In the genomic region with DNA sequence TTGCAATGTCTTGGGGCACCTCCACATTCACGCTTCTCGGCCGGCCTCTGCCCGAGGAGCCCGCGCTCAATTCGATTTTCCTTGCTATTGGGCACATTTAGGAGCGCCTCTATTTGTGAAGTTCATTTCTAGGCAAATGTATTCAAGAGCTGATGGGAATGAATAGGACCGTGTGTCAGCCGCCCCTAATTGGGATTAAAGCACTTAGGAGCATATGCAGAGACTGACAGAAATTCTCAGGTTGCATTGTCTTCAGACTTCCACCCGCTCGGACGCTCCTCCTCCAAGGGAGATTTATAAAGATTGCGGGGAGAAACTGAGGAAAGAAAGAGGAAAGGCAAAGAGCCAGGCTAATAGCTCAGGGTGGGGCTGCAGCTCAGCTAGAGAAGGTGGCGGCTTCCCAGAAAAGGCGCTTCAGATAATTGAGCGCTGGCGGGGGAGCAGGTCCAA, we compare ENCODE assay signal across 12 mouse cellular contexts. TPM values are rescaled to one million over a fixed set of nuclear protein-coding genes. Genes with fewer than 3 reads are reported as not detected.
DNase-seq lines count a peak whose midpoint lies in the region; ATAC-seq lines count a peak whose summit lies in the region.
"Had no signal": no experiment of that assay in that cellular context is flagged by ENCODE, and none has a peak within 500 bp of the region (broad histone marks: within the 10 kb centered on the region; RNA-seq: fewer than 3 reads in every experiment).

No protein-coding gene starts in this region.

- ATAC-seq in heart, embryonic 16.5 days (replicated peaks; ENCODE audit: extremely low read depth, insufficient read depth, low FRiP score): no peak
- 0 out of 2 replicates have a peak, but pooled peaks have one; percentile 24 for ATAC-seq in hindbrain, embryonic 16.5 days
- peak; percentile 20 for ATAC-seq in neural tube, embryonic 13.5 days (ENCODE audit: low read depth)
- no peak for ATAC-seq in erythroid progenitor cell, adult 5-6 weeks (replicated peaks; ENCODE audit: low FRiP score, poor library complexity, severe bottlenecking)

- no peak overlapping the region for H3K9ac ChIP-seq in heart, embryonic 16.5 days (ENCODE audit: low read length)
- no peak overlapping the region for H3K9ac ChIP-seq in hindbrain, embryonic 16.5 days (ENCODE audit: low read depth, low read length)
- no peak overlapping the region for H3K9ac ChIP-seq in neural tube, embryonic 13.5 days

- H3K9me3 ChIP-seq in heart, embryonic 16.5 days (replicated peaks; ENCODE audit: control insufficient read depth, low read length): no peaks in the 10 kb centered on the region
- H3K9me3 ChIP-seq in embryonic facial prominence, embryonic 10.5 days: no peaks in the 10 kb centered on the region
- no peaks in the 10 kb centered on the region for H3K9me3 ChIP-seq in hindbrain, embryonic 16.5 days (ENCODE audit: control insufficient read depth, low read length)
- no peaks in the 10 kb centered on the region for H3K9me3 ChIP-seq in neural tube, embryonic 13.5 days
- H3K9me3 ChIP-seq: embryonic facial prominence, embryonic 13.5 days had no signal

- H3K4me3 ChIP-seq in heart, embryonic 16.5 days (ENCODE audit: low read length): peak overlapping the region; percentile 52
- H3K4me3 ChIP-seq in embryonic facial prominence, embryonic 10.5 days: no peak overlapping the region
- H3K4me3 ChIP-seq in hindbrain, embryonic 16.5 days (ENCODE audit: low read length): peak overlapping the region; percentile 22
- H3K4me3 ChIP-seq in neural tube, embryonic 13.5 days: peak overlapping the region; percentile 51; the same call in 1 of the 2 replicates

- intact Hi-C loops in heart, postnatal 14 days (cut with DNase I): no loop called here

- peak overlapping the region; percentile 81 for H3K4me2 ChIP-seq in heart, embryonic 16.5 days (ENCODE audit: low read depth, low read length)
- peak overlapping the region; percentile 81 for H3K4me2 ChIP-seq in hindbrain, embryonic 16.5 days (ENCODE audit: low read length)
- peak overlapping the region; percentile 90 for H3K4me2 ChIP-seq in neural tube, embryonic 13.5 days

- DNase-seq in heart, postnatal 14 days: no peak
- peak; percentile 46 for DNase-seq in embryonic facial prominence, embryonic 10.5 days (ENCODE audit: low spot score)
- no peak for DNase-seq in thymus, adult 18-20 months
- DNase-seq in MN1 (ENCODE audit: low spot score): no peak
- DNase-seq: kidney, adult 8-10 months had no signal

- H3K4me1 ChIP-seq in heart, embryonic 16.5 days (ENCODE audit: control insufficient read depth, insufficient read depth, low read length): 0 out of 2 replicates have a peak, but pooled peaks cover 3% of the 10 kb centered on the region
- H3K4me1 ChIP-seq in embryonic facial prominence, embryonic 10.5 days: peaks cover 13% of the 10 kb centered on the region
- H3K4me1 ChIP-seq in hindbrain, embryonic 16.5 days (ENCODE audit: control insufficient read depth, insufficient read depth, low read depth, low read length): peaks cover 11% of the 10 kb centered on the region
- peaks cover 38% of the 10 kb centered on the region for H3K4me1 ChIP-seq in neural tube, embryonic 13.5 days (replicated peaks)

- no peaks in the 10 kb centered on the region for H3K36me3 ChIP-seq in heart, embryonic 16.5 days (ENCODE audit: control insufficient read depth, insufficient read depth)
- H3K36me3 ChIP-seq in embryonic facial prominence, embryonic 10.5 days (replicated peaks): no peaks in the 10 kb centered on the region
- no peaks in the 10 kb centered on the region for H3K36me3 ChIP-seq in hindbrain, embryonic 16.5 days (ENCODE audit: control insufficient read depth, insufficient read depth, low read length)
- no peaks in the 10 kb centered on the region for H3K36me3 ChIP-seq in neural tube, embryonic 13.5 days
- H3K36me3 ChIP-seq: embryonic facial prominence, embryonic 13.5 days had no signal

- 1% methylated on average over 18 of the region's 18 CpGs for whole genome bisulfite sequencing in heart, embryonic 16.5 days
- under 1% methylated on average over 18 of the region's 18 CpGs for WGBS in embryonic facial prominence, embryonic 10.5 days
- 1% methylated on average over 18 of the region's 18 CpGs for WGBS in hindbrain, embryonic 16.5 days
- under 1% methylated on average over 18 of the region's 18 CpGs for WGBS in neural tube, embryonic 13.5 days

- no peak overlapping the region for H3K27ac ChIP-seq in heart, embryonic 16.5 days (ENCODE audit: low read length)
- H3K27ac ChIP-seq in embryonic facial prominence, embryonic 10.5 days (replicated peaks): no peak overlapping the region
- no peak overlapping the region for H3K27ac ChIP-seq in hindbrain, embryonic 16.5 days (ENCODE audit: low read depth, low read length)
- no peak overlapping the region for H3K27ac ChIP-seq in neural tube, embryonic 13.5 days (replicated peaks)
- H3K27ac ChIP-seq: embryonic facial prominence, embryonic 13.5 days had no signal

- H3K27me3 ChIP-seq in heart, embryonic 16.5 days (ENCODE audit: control insufficient read depth, insufficient read depth, low read length): peaks cover 82% of the 10 kb centered on the region
- peaks cover 95% of the 10 kb centered on the region for H3K27me3 ChIP-seq in embryonic facial prominence, embryonic 10.5 days (replicated peaks; ENCODE audit: low read depth, poor library complexity, severe bottlenecking)
- H3K27me3 ChIP-seq in hindbrain, embryonic 16.5 days (replicated peaks; ENCODE audit: control insufficient read depth, insufficient read depth, low read length): peaks cover 40% of the 10 kb centered on the region
- peaks cover 87% of the 10 kb centered on the region for H3K27me3 ChIP-seq in neural tube, embryonic 13.5 days

RNA-seq across cellular contexts. Expression of gene Prdm13, which starts 3.8 kb away (rescaled TPM):
- polyA plus RNA-seq in heart, embryonic 16.5 days (2015; fragmentation: Nextera tagmentation; extraction: Ambion mirVana): not detected in 2 replicates
- total RNA-seq in heart, postnatal 14 days (2021): not detected
- 0.52 TPM in 1 of 2 replicates, not detected in the other for polyA plus RNA-seq in embryonic facial prominence, embryonic 10.5 days (2016; fragmentation: Nextera tagmentation; extraction: Ambion mirVana)
- 0.36 and 0.48 TPM in 2 replicates for polyA plus RNA-seq in hindbrain, embryonic 16.5 days (2015; fragmentation: Nextera tagmentation; extraction: Ambion mirVana)
- polyA plus RNA-seq in neural tube, embryonic 13.5 days (2015; fragmentation: Nextera tagmentation; extraction: Ambion mirVana): 1.4 and 2.0 TPM in 2 replicates
- not detected in 2 replicates for total RNA-seq in erythroid progenitor cell, adult 5-6 weeks (2015; ENCODE audit: low replicate concordance)
- total RNA-seq in erythroid progenitor cell, adult 5-6 weeks (2017; ENCODE audit: low replicate concordance): not detected in 2 replicates
- total RNA-seq: adrenal gland, postnatal 4 days; neutrophil, adult 5-6 weeks had no signal
- polyA plus RNA-seq: embryonic facial prominence, embryonic 13.5 days had no signal

RNA-seq across cellular contexts. Expression of gene Ccnc, which starts 38.0 kb away (rescaled TPM):
- polyA plus RNA-seq in heart, embryonic 16.5 days (2015; fragmentation: Nextera tagmentation; extraction: Ambion mirVana): 24.6 and 29.2 TPM in 2 replicates
- total RNA-seq in heart, postnatal 14 days (2021): 10 to 100 TPM; 13.7 to 17.2 TPM
- polyA plus RNA-seq in embryonic facial prominence, embryonic 10.5 days (2016; fragmentation: Nextera tagmentation; extraction: Ambion mirVana): 46.6 TPM in 2 replicates
- 68.7 and 72.4 TPM in 2 replicates for polyA plus RNA-seq in hindbrain, embryonic 16.5 days (2015; fragmentation: Nextera tagmentation; extraction: Ambion mirVana)
- polyA plus RNA-seq in neural tube, embryonic 13.5 days (2015; fragmentation: Nextera tagmentation; extraction: Ambion mirVana): 69.8 and 72.8 TPM in 2 replicates
- 24.5 and 28.5 TPM in 2 replicates for total RNA-seq in erythroid progenitor cell, adult 5-6 weeks (2015; ENCODE audit: low replicate concordance)
- 19.3 and 23.9 TPM in 2 replicates for total RNA-seq in erythroid progenitor cell, adult 5-6 weeks (2017; ENCODE audit: low replicate concordance)

Comparison
In these comparisons a context has a peak if more than half of its experiments do, and no peak if none do; other contexts are left out.
1. ATAC-seq: peak in hindbrain, embryonic 16.5 days (single experiment) and neural tube, embryonic 13.5 days (single experiment); none in heart, embryonic 16.5 days (single experiment) and erythroid progenitor cell, adult 5-6 weeks (single experiment).
2. Peak in every context shown above with its lines, with median percentiles within 50 percentile points of each other: H3K4me2 ChIP-seq.